Mouse (Mus musculus) mature B cell (primary cell): ENCODE measurements around the gene Tlr4.

ENCODE experiments used
- in situ Hi-C: fragments of 300-500 bp; cut with MboI; formaldehyde crosslinking; loops from 2 replicates; pipeline ENCODE4 v1.14.3; 2019

Gene Tlr4

GRCm38 (mm10) chr4:66827463-66828162 lies at the start of gene Tlr4:
Gene Tlr4, plus strand, starts transcription at chr4:66827584.
- in situ Hi-C loops, result no loop called here

GRCm38 (mm10) chr4:66794283-66794682 lies 33.1 kb upstream of the Tlr4 start:
- in situ Hi-C loops, result no loop called here

- in situ Hi-C loops, result no loop called here
Observed at GRCm38 (mm10) chr4:66796683-66797082, 30.7 kb upstream of the Tlr4 start.

- in situ Hi-C loops, result no loop called here
Observed at GRCm38 (mm10) chr4:66804552-66805301, 22.7 kb upstream of the Tlr4 start.

GRCm38 (mm10) chr4:66805747-66806146 lies 21.6 kb upstream of the Tlr4 start:
- in situ Hi-C loops, result no loop called here

GRCm38 (mm10) chr4:66816364-66817026 lies 10.9 kb upstream of the Tlr4 start:
- in situ Hi-C loops, result no loop called here

GRCm38 (mm10) chr4:66821171-66821570 lies 6.2 kb upstream of the Tlr4 start:
- in situ Hi-C loops, result no loop called here

- in situ Hi-C loops, result no loop called here
Observed at GRCm38 (mm10) chr4:66821764-66822163, 5.6 kb upstream of the Tlr4 start.

- in situ Hi-C loops, result no loop called here
Observed at GRCm38 (mm10) chr4:66828163-66828668, 832 bp downstream of the Tlr4 start.

- in situ Hi-C loops, result no loop called here
Observed at GRCm38 (mm10) chr4:66828686-66829085, 1.3 kb downstream of the Tlr4 start.

GRCm38 (mm10) chr4:66838071-66838470 lies 10.7 kb downstream of the Tlr4 start:
- in situ Hi-C loops, result no loop called here

- in situ Hi-C loops, result no loop called here
Observed at GRCm38 (mm10) chr4:66843255-66843654, 15.9 kb downstream of the Tlr4 start.

GRCm38 (mm10) chr4:66852011-66852410 lies 24.6 kb downstream of the Tlr4 start:
- in situ Hi-C loops, result no loop called here

GRCm38 (mm10) chr4:66856992-66857391 lies 29.6 kb downstream of the Tlr4 start:
- in situ Hi-C loops, result no loop called here

- in situ Hi-C loops, result no loop called here
Observed at GRCm38 (mm10) chr4:66869919-66870318, 42.5 kb downstream of the Tlr4 start.

- in situ Hi-C loops, result no loop called here
Observed at GRCm38 (mm10) chr4:66872026-66872425, 44.6 kb downstream of the Tlr4 start.

GRCm38 (mm10) chr4:66873342-66873741 lies 46.0 kb downstream of the Tlr4 start:
- in situ Hi-C loops, result no loop called here

- in situ Hi-C loops, result no loop called here
Observed at GRCm38 (mm10) chr4:66875751-66876150, 48.4 kb downstream of the Tlr4 start.

- in situ Hi-C loops, result no loop called here
Observed at GRCm38 (mm10) chr4:66877609-66878008, 50.2 kb downstream of the Tlr4 start.

- in situ Hi-C loops, result no loop called here
Observed at GRCm38 (mm10) chr4:66881496-66881895, 54.1 kb downstream of the Tlr4 start.

- in situ Hi-C loops, result no loop called here
Observed at GRCm38 (mm10) chr4:66883264-66883663, 55.9 kb downstream of the Tlr4 start.

- in situ Hi-C loops, result no loop called here
Observed at GRCm38 (mm10) chr4:66894547-66894946, 67.2 kb downstream of the Tlr4 start.

- in situ Hi-C loops, result no loop called here
Observed at GRCm38 (mm10) chr4:66894981-66895380, 67.6 kb downstream of the Tlr4 start.
